Mouse (Mus musculus): ENCODE data around the gene Olfr744. TPM values are rescaled to one million over a fixed set of nuclear protein-coding genes. Genes with fewer than 3 reads are reported as not detected.
"Not testable (repeated sequence)": the region's sequence is repeated elsewhere in the genome, so short reads cannot be mapped to it uniquely, and the experiment has no call there.

Gene Olfr744
- not detected in 2 replicates for polyA plus RNA-seq (2014; fragmentation: Nextera tagmentation; extraction: Ambion mirVana)

DNA sequence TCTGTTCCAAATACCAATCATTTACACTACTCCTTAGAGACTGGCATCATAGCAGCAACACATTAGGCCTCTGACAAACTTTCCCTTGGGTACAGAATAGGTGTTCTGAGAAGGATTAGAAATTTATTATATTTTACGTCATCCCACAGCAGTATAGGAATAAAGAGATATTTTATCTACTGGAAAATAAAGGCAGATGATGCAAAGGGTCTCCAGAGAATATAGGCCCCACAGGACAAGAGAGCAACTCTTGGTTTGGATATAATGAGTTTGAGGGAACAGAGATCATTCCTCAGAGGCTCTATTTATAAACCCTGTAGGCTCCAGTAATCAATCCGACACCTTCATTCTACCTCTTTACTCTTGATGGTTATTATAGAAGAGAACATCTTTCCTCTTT, at the start of gene Olfr744:
Gene Olfr744, plus strand, starts transcription at position 301 of the 400 bp plus-strand sequence.
- Histone ChIP-seq H3K27me3 (ENCODE audit: control insufficient read depth, insufficient read depth, low read length) (no peaks in the 10 kb centered on the region), H3K9ac (ENCODE audit: low read depth, low read length) (no peak within 1 kb of the TSS), H3K4me3 (ENCODE audit: low read depth, low read length) (no peak within 1 kb of the TSS), H3K27ac (ENCODE audit: low read depth, low read length) (no peak within 1 kb of the TSS), H3K4me2 (no peak within 1 kb of the TSS), H3K4me1 (ENCODE audit: control insufficient read depth, insufficient read depth, low read length) (no peaks in the 10 kb centered on the region), H3K9me3 (replicated peaks; ENCODE audit: control insufficient read depth, low read length) (no peaks in the 10 kb centered on the region), H3K36me3 (ENCODE audit: control insufficient read depth, insufficient read depth, low read length) (no peaks in the 10 kb centered on the region)
- ATAC-seq (replicated peaks; ENCODE audit: insufficient number of reproducible peaks, low FRiP score, low TSS enrichment): no peak
- 83% methylated on average over 2 of the region's 2 CpGs for WGBS (ENCODE audit: insufficient replicate concordance)

GRCm38 (mm10) chr14:50573056-50573455, 41.6 kb upstream of the Olfr744 start:
- not testable (repeated sequence) for H3K27me3 ChIP-seq (ENCODE audit: control insufficient read depth, insufficient read depth, low read length); H3K4me1 ChIP-seq (ENCODE audit: control insufficient read depth, insufficient read depth, low read length); H3K36me3 ChIP-seq (ENCODE audit: control insufficient read depth, insufficient read depth, low read length); ATAC-seq (replicated peaks; ENCODE audit: insufficient number of reproducible peaks, low FRiP score, low TSS enrichment); H3K4me2 ChIP-seq; H3K4me3 ChIP-seq (ENCODE audit: low read depth, low read length); H3K9me3 ChIP-seq (replicated peaks; ENCODE audit: control insufficient read depth, low read length); H3K9ac ChIP-seq (ENCODE audit: low read depth, low read length); H3K27ac ChIP-seq (ENCODE audit: low read depth, low read length)
- 81% methylated on average over 1 of the region's 1 CpGs for WGBS (ENCODE audit: insufficient replicate concordance)

- H3K36me3 ChIP-seq (ENCODE audit: control insufficient read depth, insufficient read depth, low read length): no peaks in the 10 kb centered on the region
- H3K4me2 ChIP-seq: no peak within 1 kb of the TSS
- H3K27ac ChIP-seq (ENCODE audit: low read depth, low read length): no peak within 1 kb of the TSS
- no peaks in the 10 kb centered on the region for H3K9me3 ChIP-seq (replicated peaks; ENCODE audit: control insufficient read depth, low read length)
- H3K4me1 ChIP-seq (ENCODE audit: control insufficient read depth, insufficient read depth, low read length): no peaks in the 10 kb centered on the region
- WGBS (ENCODE audit: insufficient replicate concordance): 82% methylated on average over 2 of the region's 2 CpGs
- ATAC-seq (replicated peaks; ENCODE audit: insufficient number of reproducible peaks, low FRiP score, low TSS enrichment): no peak
- H3K9ac ChIP-seq (ENCODE audit: low read depth, low read length): no peak within 1 kb of the TSS
- no peaks in the 10 kb centered on the region for H3K27me3 ChIP-seq (ENCODE audit: control insufficient read depth, insufficient read depth, low read length)
- no peak within 1 kb of the TSS for H3K4me3 ChIP-seq (ENCODE audit: low read depth, low read length)
Measured at GRCm38 (mm10) chr14:50639088-50639487, 24.4 kb downstream of the Olfr744 start, which contains the start of gene Olfr745. Gene Olfr745 (plus strand): TSS chr14:50639388.

- Histone ChIP-seq H3K27me3 (ENCODE audit: control insufficient read depth, insufficient read depth, low read length) (no peaks in the 10 kb centered on the region), H3K4me3 (ENCODE audit: low read depth, low read length) (no peak within 1 kb of the TSS), H3K9ac (ENCODE audit: low read depth, low read length) (no peak within 1 kb of the TSS), H3K27ac (ENCODE audit: low read depth, low read length) (no peak within 1 kb of the TSS), H3K36me3 (ENCODE audit: control insufficient read depth, insufficient read depth, low read length) (no peaks in the 10 kb centered on the region), H3K4me2 (no peak within 1 kb of the TSS), H3K4me1 (ENCODE audit: control insufficient read depth, insufficient read depth, low read length) (no peaks in the 10 kb centered on the region), H3K9me3 (replicated peaks; ENCODE audit: control insufficient read depth, low read length) (no peaks in the 10 kb centered on the region)
- ATAC-seq (replicated peaks; ENCODE audit: insufficient number of reproducible peaks, low FRiP score, low TSS enrichment): no peak
Measured at GRCm38 (mm10) chr14:50646783-50647182, 32.1 kb downstream of the Olfr744 start, which contains the start of gene Olfr746. Gene Olfr746 (plus strand): TSS chr14:50647083.

Other genes starting within 250 kb of the Olfr744 start
- gene Olfr736, start 233.7 kb upstream of the Olfr744 start, polyA plus RNA-seq (2014; fragmentation: Nextera tagmentation; extraction: Ambion mirVana): not detected in 2 replicates
- gene Olfr738, start 207.3 kb upstream of the Olfr744 start, polyA plus RNA-seq (2014; fragmentation: Nextera tagmentation; extraction: Ambion mirVana): not detected in 2 replicates
- not detected in 2 replicates for gene Olfr739, start 196.3 kb upstream of the Olfr744 start, polyA plus RNA-seq (2014; fragmentation: Nextera tagmentation; extraction: Ambion mirVana)
- gene Olfr740, start 169.3 kb upstream of the Olfr744 start, polyA plus RNA-seq (2014; fragmentation: Nextera tagmentation; extraction: Ambion mirVana): not detected in 2 replicates
- gene Olfr741, start 142.1 kb upstream of the Olfr744 start, polyA plus RNA-seq (2014; fragmentation: Nextera tagmentation; extraction: Ambion mirVana): not detected in 2 replicates
- gene Olfr742, start 111.3 kb upstream of the Olfr744 start, polyA plus RNA-seq (2014; fragmentation: Nextera tagmentation; extraction: Ambion mirVana): not detected in 2 replicates
- gene Olfr743, start 93.0 kb upstream of the Olfr744 start, polyA plus RNA-seq (2014; fragmentation: Nextera tagmentation; extraction: Ambion mirVana): not detected in 2 replicates
- not detected in 2 replicates for gene Olfr745, start 24.5 kb downstream of the Olfr744 start, polyA plus RNA-seq (2014; fragmentation: Nextera tagmentation; extraction: Ambion mirVana)
- not detected in 2 replicates for gene Olfr746, start 32.2 kb downstream of the Olfr744 start, polyA plus RNA-seq (2014; fragmentation: Nextera tagmentation; extraction: Ambion mirVana)
- gene Olfr747, start 78.3 kb downstream of the Olfr744 start, polyA plus RNA-seq (2014; fragmentation: Nextera tagmentation; extraction: Ambion mirVana): not detected in 2 replicates
- gene Olfr748, start 92.5 kb downstream of the Olfr744 start, polyA plus RNA-seq (2014; fragmentation: Nextera tagmentation; extraction: Ambion mirVana): not detected in 2 replicates
- not detected in 2 replicates for gene Olfr749, start 130.2 kb downstream of the Olfr744 start, polyA plus RNA-seq (2014; fragmentation: Nextera tagmentation; extraction: Ambion mirVana)
- gene Ttc5, start 170.6 kb downstream of the Olfr744 start, polyA plus RNA-seq (2014; fragmentation: Nextera tagmentation; extraction: Ambion mirVana): 51.7 and 55.8 TPM in 2 replicates
- gene Ccnb1ip1, start 192.9 kb downstream of the Olfr744 start, polyA plus RNA-seq (2014; fragmentation: Nextera tagmentation; extraction: Ambion mirVana): not detected in 2 replicates
- 45.2 and 48.5 TPM in 2 replicates for gene Parp2, start 193.0 kb downstream of the Olfr744 start, polyA plus RNA-seq (2014; fragmentation: Nextera tagmentation; extraction: Ambion mirVana)